ENCODE assay signal across 9 mouse cellular contexts in the genomic region with DNA sequence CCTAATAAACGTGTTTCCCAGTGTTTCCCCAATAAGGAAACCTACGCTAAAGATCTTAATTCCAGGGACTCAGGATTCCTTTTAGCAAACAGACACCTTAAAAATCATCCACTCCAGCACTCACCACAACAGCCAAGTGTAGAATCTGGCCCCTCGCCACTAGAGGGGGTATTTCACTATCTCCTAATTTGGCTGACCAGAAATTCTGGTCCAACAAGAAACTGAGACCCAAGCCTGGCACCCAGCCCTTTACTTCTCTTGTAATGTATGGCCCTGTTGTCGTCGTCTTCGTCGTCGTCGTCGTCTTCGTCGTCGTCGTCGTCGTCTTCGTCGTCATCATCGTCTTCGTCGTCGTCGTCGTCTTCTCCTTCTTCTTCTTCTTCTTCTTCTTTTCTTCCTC. TPM values are rescaled to one million over a fixed set of nuclear protein-coding genes. Genes with fewer than 3 reads are reported as not detected.
DNase-seq lines count a peak whose midpoint lies in the region; ATAC-seq and TF ChIP-seq lines count a peak whose summit lies in the region.
"Had no signal": no experiment of that assay in that cellular context is flagged by ENCODE, and none has a peak within 500 bp of the region (broad histone marks: within the 10 kb centered on the region; RNA-seq: fewer than 3 reads in every experiment).

No protein-coding gene starts in this region.

- no peak for TF ChIP-seq POLR2A in olfactory bulb, adult 2 months (IDR thresholded peaks at IDR 0.05; ENCODE audit: insufficient read depth, low read depth, low read length)

- no peaks in the 10 kb centered on the region for H3K27me3 ChIP-seq in midbrain, embryonic 14.5 days (ENCODE audit: control insufficient read depth, insufficient read depth, low read length)
- H3K27me3 ChIP-seq in midbrain, embryonic 13.5 days = 0 out of 2 replicates have a peak, but pooled peaks cover 3% of the 10 kb centered on the region
- H3K27me3 ChIP-seq in midbrain, embryonic 15.5 days (replicated peaks) = no peaks in the 10 kb centered on the region
- H3K27me3 ChIP-seq: midbrain, embryonic 12.5 days had no signal

- H3K4me2 ChIP-seq in midbrain, embryonic 14.5 days (ENCODE audit: low read length) = no peak overlapping the region
- no peak overlapping the region for H3K4me2 ChIP-seq in midbrain, embryonic 13.5 days (replicated peaks)
- H3K4me2 ChIP-seq in midbrain, embryonic 15.5 days = no peak overlapping the region
- H3K4me2 ChIP-seq: midbrain, embryonic 12.5 days had no signal

- H3K27ac ChIP-seq in midbrain, embryonic 14.5 days (replicated peaks; ENCODE audit: low read depth, low read length) = no peak overlapping the region
- no peak overlapping the region for H3K27ac ChIP-seq in midbrain, embryonic 13.5 days
- no peak overlapping the region for H3K27ac ChIP-seq in olfactory bulb, adult 2 months (ENCODE audit: insufficient read depth, low read depth, low read length)
- no peak overlapping the region for H3K27ac ChIP-seq in midbrain, embryonic 15.5 days
- H3K27ac ChIP-seq: midbrain, embryonic 12.5 days had no signal

- DNase-seq in cerebellum, postnatal 14 days = peak; percentile 22 to 27
- DNase-seq in cerebellum, adult 8-10 months = no peak
- DNase-seq in midbrain, embryonic 14.5 days = peak; percentile 43
- DNase-seq in layer of hippocampus, postnatal 36 days = no peak

- H3K4me3 ChIP-seq in midbrain, embryonic 14.5 days (replicated peaks; ENCODE audit: low read depth, low read length) = no peak overlapping the region
- no peak overlapping the region for H3K4me3 ChIP-seq in midbrain, embryonic 13.5 days (replicated peaks)
- no peak overlapping the region for H3K4me3 ChIP-seq in olfactory bulb, adult 2 months (ENCODE audit: insufficient read depth, low read depth, low read length)
- no peak overlapping the region for H3K4me3 ChIP-seq in midbrain, embryonic 15.5 days
- H3K4me3 ChIP-seq: midbrain, embryonic 12.5 days had no signal

- 0 out of 2 replicates have a peak, but pooled peaks have one; percentile 16 for TF ChIP-seq CTCF in olfactory bulb, adult 2 months (IDR thresholded peaks at IDR 0.05; ENCODE audit: insufficient read depth, low read depth, low read length)

- no peaks in the 10 kb centered on the region for H3K36me3 ChIP-seq in midbrain, embryonic 14.5 days (ENCODE audit: control insufficient read depth, insufficient read depth, low read length)
- H3K36me3 ChIP-seq in midbrain, embryonic 13.5 days = no peaks in the 10 kb centered on the region
- H3K36me3 ChIP-seq in midbrain, embryonic 15.5 days (replicated peaks) = no peaks in the 10 kb centered on the region
- H3K36me3 ChIP-seq: midbrain, embryonic 12.5 days had no signal

- ATAC-seq in midbrain, embryonic 14.5 days (ENCODE audit: low FRiP score, low TSS enrichment) = no peak
- no peak for ATAC-seq in midbrain, embryonic 13.5 days
- ATAC-seq in common myeloid progenitor, adult 5-6 weeks (replicated peaks; ENCODE audit: low read depth, poor library complexity, severe bottlenecking) = 0 out of 2 replicates have a peak, but pooled peaks have one; percentile 58
- ATAC-seq in midbrain, embryonic 15.5 days (replicated peaks) = no peak

- WGBS in midbrain, embryonic 14.5 days = 67% methylated on average over 24 of the region's 24 CpGs
- 62% methylated on average over 24 of the region's 24 CpGs for WGBS in midbrain, embryonic 13.5 days
- WGBS in olfactory bulb, adult 2 months = 72% methylated on average over 24 of the region's 24 CpGs
- WGBS in midbrain, embryonic 15.5 days = 58% methylated on average over 24 of the region's 24 CpGs

- H3K9ac ChIP-seq in midbrain, embryonic 14.5 days (replicated peaks; ENCODE audit: low read length) = no peak overlapping the region
- H3K9ac ChIP-seq in midbrain, embryonic 13.5 days (replicated peaks) = no peak overlapping the region
- H3K9ac ChIP-seq in midbrain, embryonic 15.5 days = no peak overlapping the region
- H3K9ac ChIP-seq: midbrain, embryonic 12.5 days had no signal

- no peaks in the 10 kb centered on the region for H3K9me3 ChIP-seq in midbrain, embryonic 14.5 days (ENCODE audit: control insufficient read depth, low read length)
- H3K9me3 ChIP-seq in midbrain, embryonic 13.5 days = no peaks in the 10 kb centered on the region
- no peaks in the 10 kb centered on the region for H3K9me3 ChIP-seq in midbrain, embryonic 15.5 days
- H3K9me3 ChIP-seq: midbrain, embryonic 12.5 days had no signal

- H3K4me1 ChIP-seq in midbrain, embryonic 14.5 days (ENCODE audit: control insufficient read depth, insufficient read depth, low read length) = no peaks in the 10 kb centered on the region
- no peaks in the 10 kb centered on the region for H3K4me1 ChIP-seq in midbrain, embryonic 13.5 days (replicated peaks)
- H3K4me1 ChIP-seq in olfactory bulb, adult 2 months (ENCODE audit: control insufficient read depth, insufficient read depth, low read length) = no peaks in the 10 kb centered on the region
- no peaks in the 10 kb centered on the region for H3K4me1 ChIP-seq in midbrain, embryonic 15.5 days
- H3K4me1 ChIP-seq: midbrain, embryonic 12.5 days had no signal

RNA-seq across cellular contexts. Expression of gene Nr4a3, which starts 15.3 kb away (rescaled TPM):
- 1.1 and 1.4 TPM in 2 replicates for polyA plus RNA-seq in midbrain, embryonic 14.5 days (2014; fragmentation: Nextera tagmentation; extraction: Ambion mirVana)
- 1.4 TPM in 2 replicates for polyA plus RNA-seq in midbrain, embryonic 13.5 days (2015; fragmentation: Nextera tagmentation; extraction: Ambion mirVana)
- 0.29 and 1.5 TPM in 2 replicates for total RNA-seq in common myeloid progenitor, adult 5-6 weeks (2017)
- not detected in 2 replicates for polyA plus RNA-seq in olfactory bulb, adult 2 months (2012; ENCODE audit: insufficient read depth, insufficient read length, low replicate concordance, missing spikeins)
- total RNA-seq in layer of hippocampus, postnatal 36 days (2021) = 10 to 100 TPM; 61.9 to 74.0 TPM
- polyA plus RNA-seq in midbrain, embryonic 15.5 days (2015; fragmentation: Nextera tagmentation; extraction: Ambion mirVana) = 1.3 and 1.4 TPM in 2 replicates

Comparison
In these comparisons a context has a peak if more than half of its experiments do, and no peak if none do; other contexts are left out.
1. DNase-seq: peak in cerebellum, postnatal 14 days (2 of 2) and midbrain, embryonic 14.5 days (single experiment); none in cerebellum, adult 8-10 months (single experiment) and layer of hippocampus, postnatal 36 days (0 of 2).